Mouse (Mus musculus) limb, embryonic 15.5 days (tissue): ENCODE measurements around the gene Nfe2. TPM values are rescaled to one million over a fixed set of nuclear protein-coding genes. Genes with fewer than 3 reads are reported as not detected.
"Not testable (repeated sequence)": the region's sequence is repeated elsewhere in the genome, so short reads cannot be mapped to it uniquely, and the experiment has no call there.

Experiments
- ATAC-seq: fragments of 200-750 bp; cut with Nextera tagmentation; 2 replicates; pipeline ENCODE4 v1.8.0; 2017; ENCODE audit warnings: low read depth, moderate TSS enrichment; ENCODE audit not compliant: insufficient number of reproducible peaks, low FRiP score, low TSS enrichment
- H3K27ac ChIP-seq: fragments of 300-500 bp; sonication (generic); 2 replicates; pipeline ENCODE4 v1.5.1; 2015; ENCODE audit warnings: moderate library complexity, mild to moderate bottlenecking, inconsistent platforms
- H3K27me3 ChIP-seq: fragments of 300-500 bp; sonication (generic); 2 replicates; pipeline ENCODE4 v1.6.1; 2015; ENCODE audit warnings: inconsistent platforms
- H3K36me3 ChIP-seq: fragments of 300-500 bp; sonication (generic); 2 replicates; pipeline ENCODE4 v1.6.1; 2015; ENCODE audit warnings: inconsistent platforms
- H3K4me1 ChIP-seq: fragments of 300-500 bp; sonication (generic); 2 replicates; pipeline ENCODE4 v1.6.1; 2015; ENCODE audit warnings: inconsistent platforms
- H3K4me2 ChIP-seq: fragments of 300-500 bp; sonication (generic); 2 replicates; pipeline ENCODE4 v1.6.1; 2015; ENCODE audit warnings: mild to moderate bottlenecking, inconsistent platforms
- H3K4me3 ChIP-seq: fragments of 300-500 bp; sonication (generic); 2 replicates; pipeline ENCODE4 v1.5.1; 2015; ENCODE audit warnings: mild to moderate bottlenecking, inconsistent platforms
- H3K9ac ChIP-seq: fragments of 300-500 bp; sonication (generic); 2 replicates; pipeline ENCODE4 v1.6.1; 2015; ENCODE audit warnings: inconsistent platforms
- H3K9me3 ChIP-seq: fragments of 300-500 bp; sonication (generic); 2 replicates; pipeline ENCODE4 v1.6.1; 2016; ENCODE audit warnings: inconsistent platforms
- WGBS: fragments of 180-500 bp; shearing (Covaris S2); methylation state at CpG from one replicate; pipeline ENCODE4 v1.1.7; 2015; 5-methylcytosine and 5-hydroxymethylcytosine counted together
- polyA plus RNA-seq: library from polyadenylated mRNA; unstranded; fragments of >200 nt; fragmentation: Nextera tagmentation; extraction: Ambion mirVana; gene quantifications from 2 replicates; pipeline ENCODE4 v1.2.1, GENCODE M21; 2015

Nfe2 gene
- polyA plus RNA-seq, 1 experiment from 2014 or later: 2.2 TPM

GRCm38 (mm10) chr15:103285778-103286417, 27.7 kb upstream of the Nfe2 start:
- no peaks in the 10 kb centered on the region for H3K27me3 ChIP-seq
- peaks cover 23% of the 10 kb centered on the region for H3K36me3 ChIP-seq
- H3K9ac ChIP-seq: no peak overlapping the region
- H3K27ac ChIP-seq: peak overlapping the region; percentile 81
- ATAC-seq: 0 out of 2 replicates have a peak, but pooled peaks have one; percentile 40
- WGBS: 38% methylated on average over 1 of the region's 1 CpGs
- peaks cover 40% of the 10 kb centered on the region for H3K4me1 ChIP-seq
- H3K4me3 ChIP-seq: no peak overlapping the region
- no peaks in the 10 kb centered on the region for H3K9me3 ChIP-seq
- no peak overlapping the region for H3K4me2 ChIP-seq

- H3K36me3 ChIP-seq: peaks cover 18% of the 10 kb centered on the region
- 33% methylated on average over 2 of the region's 2 CpGs for WGBS
- ATAC-seq: no peak
- 0 out of 2 replicates have a peak overlapping the region, but pooled peaks have one; percentile 81 for H3K27ac ChIP-seq
- H3K9ac ChIP-seq: no peak overlapping the region
- H3K4me3 ChIP-seq: no peak overlapping the region
- H3K9me3 ChIP-seq: no peaks in the 10 kb centered on the region
- no peak overlapping the region for H3K4me2 ChIP-seq
- peaks cover 30% of the 10 kb centered on the region for H3K4me1 ChIP-seq
- H3K27me3 ChIP-seq: no peaks in the 10 kb centered on the region
These were observed 26.4 kb upstream of the Nfe2 start for GRCm38 (mm10) chr15:103284647-103285046.

- Histone ChIP-seq H3K9ac (no peak overlapping the region), H3K9me3 (no peaks in the 10 kb centered on the region), H3K27ac (no peak overlapping the region), H3K4me3 (no peak overlapping the region), H3K4me1 (peaks cover 24% of the 10 kb centered on the region), H3K36me3 (peaks cover 15% of the 10 kb centered on the region), H3K4me2 (no peak overlapping the region), H3K27me3 (no peaks in the 10 kb centered on the region)
- ATAC-seq: no peak
- 63% methylated on average over 3 of the region's 3 CpGs for WGBS
These were observed 25.9 kb upstream of the Nfe2 start for GRCm38 (mm10) chr15:103284066-103284465.

GRCm38 (mm10) chr15:103281465-103282205, 23.4 kb upstream of the Nfe2 start:
- Histone ChIP-seq H3K9ac (no peak overlapping the region), H3K4me2 (no peak overlapping the region)
- WGBS: 93% methylated on average over 3 of the region's 3 CpGs

GRCm38 (mm10) chr15:103280817-103281464, 22.7 kb upstream of the Nfe2 start:
- ATAC-seq: no peak
- Histone ChIP-seq H3K4me3 (no peak overlapping the region), H3K4me1 (peaks cover 22% of the 10 kb centered on the region), H3K9ac (no peak overlapping the region), H3K9me3 (no peaks in the 10 kb centered on the region), H3K36me3 (peaks cover 13% of the 10 kb centered on the region), H3K27me3 (no peaks in the 10 kb centered on the region), H3K4me2 (no peak overlapping the region), H3K27ac (no peak overlapping the region)
- WGBS: 50% methylated on average over 3 of the region's 3 CpGs

More at GRCm38 (mm10) chr15:103281465-103282205, 23.4 kb upstream of the Nfe2 start:
- Histone ChIP-seq H3K4me1 (peaks cover 27% of the 10 kb centered on the region), H3K27me3 (no peaks in the 10 kb centered on the region), H3K9me3 (no peaks in the 10 kb centered on the region), H3K27ac (no peak overlapping the region), H3K36me3 (peaks cover 13% of the 10 kb centered on the region), H3K4me3 (no peak overlapping the region)
- ATAC-seq: no peak

- no peak overlapping the region for H3K9ac ChIP-seq
- ATAC-seq: no peak
- 54% methylated on average over 3 of the region's 3 CpGs for WGBS
- peaks cover 10% of the 10 kb centered on the region for H3K4me1 ChIP-seq
- no peaks in the 10 kb centered on the region for H3K9me3 ChIP-seq
- no peak overlapping the region for H3K4me3 ChIP-seq
- H3K27ac ChIP-seq: no peak overlapping the region
- no peak overlapping the region for H3K4me2 ChIP-seq
- H3K36me3 ChIP-seq: peaks cover 13% of the 10 kb centered on the region
- H3K27me3 ChIP-seq: no peaks in the 10 kb centered on the region
These were observed 21.5 kb upstream of the Nfe2 start for GRCm38 (mm10) chr15:103279750-103280149.

- H3K9me3 ChIP-seq: no peaks in the 10 kb centered on the region
- H3K4me3 ChIP-seq: no peak overlapping the region
- ATAC-seq: no peak
- peaks cover 22% of the 10 kb centered on the region for H3K4me1 ChIP-seq
- 32% methylated on average over 7 of the region's 7 CpGs for WGBS
- no peak overlapping the region for H3K9ac ChIP-seq
- peaks cover 8% of the 10 kb centered on the region for H3K36me3 ChIP-seq
- H3K4me2 ChIP-seq: no peak overlapping the region
- no peak overlapping the region for H3K27ac ChIP-seq
- no peaks in the 10 kb centered on the region for H3K27me3 ChIP-seq
These were observed 19.7 kb upstream of the Nfe2 start for GRCm38 (mm10) chr15:103277949-103278348.

- H3K36me3 ChIP-seq, ATAC-seq, H3K27ac ChIP-seq, H3K9ac ChIP-seq, H3K4me2 ChIP-seq, H3K4me3 ChIP-seq, H3K27me3 ChIP-seq, H3K9me3 ChIP-seq: not testable (repeated sequence)
- H3K4me1 ChIP-seq: peaks cover 22% of the 10 kb centered on the region
- WGBS: 91% methylated on average over 3 of the region's 3 CpGs
These were observed 17.7 kb upstream of the Nfe2 start for GRCm38 (mm10) chr15:103275943-103276342.

GRCm38 (mm10) chr15:103272419-103273279, 14.4 kb upstream of the Nfe2 start, which contains the start of gene Copz1:
Gene Copz1, plus strand, starts transcription at chr15:103272714.
- H3K27me3 ChIP-seq: no peaks in the 10 kb centered on the region
- WGBS: 0% methylated on average over 38 of the region's 38 CpGs
- H3K9ac ChIP-seq: peak within 1 kb of the TSS; percentile 85
- peaks cover 4% of the 10 kb centered on the region; the same call in 1 of the 2 replicates for H3K36me3 ChIP-seq
- H3K4me2 ChIP-seq: peak within 1 kb of the TSS; percentile 59
- ATAC-seq: peak; percentile 99
- H3K4me3 ChIP-seq: peak within 1 kb of the TSS; percentile 89
- peak within 1 kb of the TSS; percentile 81 for H3K27ac ChIP-seq
- peaks cover 18% of the 10 kb centered on the region for H3K4me1 ChIP-seq
- no peaks in the 10 kb centered on the region for H3K9me3 ChIP-seq

GRCm38 (mm10) chr15:103268903-103269302, 10.7 kb upstream of the Nfe2 start:
- no peak for ATAC-seq
- no peaks in the 10 kb centered on the region for H3K36me3 ChIP-seq
- H3K4me2 ChIP-seq: no peak overlapping the region
- no peak overlapping the region for H3K4me3 ChIP-seq
- H3K4me1 ChIP-seq: peaks cover 6% of the 10 kb centered on the region
- no peak overlapping the region for H3K9ac ChIP-seq
- no peaks in the 10 kb centered on the region for H3K9me3 ChIP-seq
- H3K27ac ChIP-seq: no peak overlapping the region
- H3K27me3 ChIP-seq: no peaks in the 10 kb centered on the region
- WGBS: 82% methylated on average over 4 of the region's 4 CpGs

- WGBS: 81% methylated on average over 2 of the region's 2 CpGs
- no peaks in the 10 kb centered on the region for H3K9me3 ChIP-seq
- H3K9ac ChIP-seq: no peak overlapping the region
- H3K27ac ChIP-seq: no peak overlapping the region
- H3K27me3 ChIP-seq: no peaks in the 10 kb centered on the region
- H3K4me1 ChIP-seq: 0 out of 2 replicates have a peak, but pooled peaks cover 3% of the 10 kb centered on the region
- H3K4me2 ChIP-seq: no peak overlapping the region
- no peaks in the 10 kb centered on the region for H3K36me3 ChIP-seq
- H3K4me3 ChIP-seq: no peak overlapping the region
- ATAC-seq: no peak
These were observed 6.6 kb upstream of the Nfe2 start for GRCm38 (mm10) chr15:103264794-103265193.
